Mouse (Mus musculus) thymus, adult 2 months (tissue): ENCODE data around the gene Ipcef1.

Source experiments
- CTCF ChIP-seq: fragments of 200-500 bp; IDR thresholded peaks from 2 replicates; pipeline ENCODE4 v1.5.1; 2012; ENCODE audit warnings: mild to moderate bottlenecking, control low read depth, low read length, moderate library complexity, borderline replicate concordance; ENCODE audit not compliant: control insufficient read depth, poor library complexity, insufficient read depth; ENCODE audit errors: extremely low read depth
- POLR2A ChIP-seq: fragments of 200-500 bp; IDR thresholded peaks from 2 replicates; pipeline ENCODE4 v1.6.1; 2012; ENCODE audit warnings: mild to moderate bottlenecking, low read length, control low read depth, moderate library complexity; ENCODE audit not compliant: control insufficient read depth, poor library complexity, insufficient read depth; ENCODE audit errors: extremely low read depth

- no peak for TF ChIP-seq CTCF
- TF ChIP-seq POLR2A: no peak
Observed at GRCm38 (mm10) chr10:7015199-7015598, 37.1 kb downstream of the Ipcef1 start.
